Mouse (Mus musculus) liver, adult 2 months (tissue): ENCODE measurements around the gene Msh6.

Experiments
- CTCF ChIP-seq: fragments of 200-500 bp; IDR thresholded peaks from 2 replicates; pipeline ENCODE4 v1.5.1; 2011; ENCODE audit warnings: low read depth, low read length, control low read depth
- POLR2A ChIP-seq: fragments of 200-500 bp; IDR thresholded peaks from 2 replicates; pipeline ENCODE4 v1.6.1; 2011; ENCODE audit warnings: low read length, control low read depth; ENCODE audit not compliant: insufficient read depth; ENCODE audit errors: extremely low read depth

GRCm38 (mm10) chr17:87992154-87992553, 17.3 kb downstream of the Msh6 start:
- TF ChIP-seq CTCF, result no peak
- TF ChIP-seq POLR2A, result no peak
